Mouse (Mus musculus) embryonic facial prominence, embryonic 12.5 days (tissue): ENCODE data around the gene Timm22. TPM values are rescaled to one million over a fixed set of nuclear protein-coding genes. Genes with fewer than 3 reads are reported as not detected.

Experiments
- ATAC-seq: fragments of 200-750 bp; cut with Nextera tagmentation; 2 replicates; pipeline ENCODE4 v1.8.0; 2017; ENCODE audit not compliant: insufficient number of reproducible peaks, insufficient read depth, low FRiP score, low TSS enrichment
- H3K27ac ChIP-seq: fragments of 300-500 bp; sonication (generic); 2 replicates; pipeline ENCODE4 v1.5.1; 2016; ENCODE audit warnings: mild to moderate bottlenecking
- H3K27me3 ChIP-seq: fragments of 300-500 bp; sonication (generic); 2 replicates; pipeline ENCODE4 v1.6.1; 2016; ENCODE audit warnings: mild to moderate bottlenecking, moderate library complexity
- H3K36me3 ChIP-seq: fragments of 300-500 bp; sonication (generic); 2 replicates; pipeline ENCODE4 v1.6.1; 2016; ENCODE audit warnings: mild to moderate bottlenecking
- H3K4me1 ChIP-seq: fragments of 300-500 bp; sonication (generic); 2 replicates; pipeline ENCODE4 v1.6.1; 2016
- H3K4me2 ChIP-seq: fragments of 300-500 bp; sonication (generic); replicated peaks from 2 replicates; pipeline ENCODE4 v1.6.1; 2016; ENCODE audit warnings: mild to moderate bottlenecking, moderate library complexity
- H3K4me3 ChIP-seq: fragments of 300-500 bp; sonication (generic); 2 replicates; pipeline ENCODE4 v1.5.1; 2016; ENCODE audit warnings: mild to moderate bottlenecking
- H3K9ac ChIP-seq: fragments of 300-500 bp; sonication (generic); 2 replicates; pipeline ENCODE4 v1.6.1; 2016; ENCODE audit warnings: mild to moderate bottlenecking, moderate library complexity
- H3K9me3 ChIP-seq: fragments of 300-500 bp; sonication (generic); 2 replicates; pipeline ENCODE4 v1.6.1; 2016; ENCODE audit warnings: mild to moderate bottlenecking, moderate library complexity
- WGBS: fragments of 180-500 bp; shearing (Covaris S2); methylation state at CpG from one replicate; pipeline ENCODE4 v1.1.7; 2016; 5-methylcytosine and 5-hydroxymethylcytosine counted together
- polyA plus RNA-seq: library from polyadenylated mRNA; unstranded; fragments of >200 nt; fragmentation: Nextera tagmentation; extraction: Ambion mirVana; gene quantifications from 2 replicates; pipeline ENCODE4 v1.2.1, GENCODE M21; 2016

Timm22 gene
- polyA plus RNA-seq, 1 experiment from 2014 or later, result 142 TPM

DNA sequence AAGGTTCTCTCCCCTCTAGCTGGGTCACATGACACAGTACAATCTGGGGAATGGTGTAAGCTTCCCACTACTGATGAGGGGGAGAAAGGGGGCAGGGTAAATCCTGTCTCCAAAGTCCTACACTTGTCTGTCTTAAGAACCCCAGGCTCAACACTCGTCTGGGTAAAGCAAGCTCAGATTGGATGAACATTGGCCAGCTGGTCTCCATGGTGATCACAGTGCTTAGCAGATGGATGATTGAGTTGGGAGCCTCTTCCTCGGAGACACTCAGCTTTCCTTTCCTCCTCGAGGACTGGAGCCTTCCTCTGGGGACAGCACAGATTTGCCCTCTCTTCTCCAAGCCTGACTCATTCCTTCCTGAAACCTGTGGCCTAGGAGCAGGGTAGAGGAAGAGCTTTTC, 32.9 kb downstream of the Timm22 start:
- Histone ChIP-seq H3K27ac (no peak overlapping the region), H3K9ac (no peak overlapping the region), H3K4me1 (peaks cover 67% of the 10 kb centered on the region), H3K9me3 (no peaks in the 10 kb centered on the region), H3K4me3 (no peak overlapping the region), H3K4me2 (no peak overlapping the region), H3K36me3 (peaks cover 16% of the 10 kb centered on the region), H3K27me3 (no peaks in the 10 kb centered on the region)
- ATAC-seq, result no peak
- 35% methylated on average over 3 of the region's 3 CpGs for WGBS

DNA sequence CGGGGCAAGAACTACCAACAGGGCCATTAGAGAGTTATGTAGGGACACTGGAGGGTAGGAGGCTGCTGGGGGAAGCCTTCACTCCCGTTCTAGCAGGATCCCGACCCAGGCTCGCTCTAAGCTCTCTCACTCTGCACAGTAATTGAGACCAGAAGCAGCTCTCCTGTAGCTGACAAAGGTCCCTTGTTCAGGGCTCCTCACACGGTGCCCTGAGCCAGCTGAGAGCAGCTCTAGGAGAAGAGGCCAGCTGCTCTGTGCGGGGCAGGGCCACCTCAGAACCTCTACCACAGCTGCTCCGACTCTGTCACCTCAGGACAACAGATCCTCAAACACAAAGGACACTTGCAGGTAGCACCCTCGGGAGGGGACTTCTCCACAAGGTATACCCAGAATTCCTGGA, 38.7 kb downstream of the Timm22 start:
- Histone ChIP-seq H3K9me3 (no peaks in the 10 kb centered on the region), H3K9ac (no peak overlapping the region; the same call in 1 of the 2 replicates), H3K4me3 (no peak overlapping the region), H3K36me3 (peaks cover 7% of the 10 kb centered on the region), H3K27me3 (no peaks in the 10 kb centered on the region), H3K4me2 (no peak overlapping the region), H3K27ac (peak overlapping the region; percentile 79), H3K4me1 (peaks cover 61% of the 10 kb centered on the region)
- WGBS, result 13% methylated on average over 8 of the region's 8 CpGs
- ATAC-seq, result 0 out of 2 replicates have a peak, but pooled peaks have one; percentile 43

DNA sequence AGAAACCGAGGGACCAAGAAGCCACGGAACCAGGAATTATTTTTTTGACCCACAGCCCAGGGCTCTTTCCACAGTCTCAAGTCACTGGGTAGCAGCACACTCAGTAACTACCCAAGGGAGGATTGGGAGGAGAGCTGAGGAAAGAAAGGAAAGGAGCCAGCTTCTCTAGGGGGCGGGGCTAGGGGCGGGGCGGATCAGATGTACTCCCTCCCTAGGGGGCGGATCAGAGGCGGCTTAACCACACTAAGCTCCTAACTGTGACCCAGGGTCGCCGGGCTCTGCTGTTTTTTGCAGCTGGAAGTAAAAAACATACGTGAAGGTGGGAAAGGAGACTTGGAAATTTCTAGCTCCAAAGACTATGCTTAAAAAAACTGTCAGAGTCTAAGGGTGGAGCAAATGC, 39.5 kb downstream of the Timm22 start:
- Histone ChIP-seq H3K4me1 (peaks cover 53% of the 10 kb centered on the region), H3K36me3 (peaks cover 11% of the 10 kb centered on the region), H3K4me3 (no peak overlapping the region), H3K27ac (peak overlapping the region; percentile 79), H3K4me2 (0 out of 2 replicates have a peak overlapping the region, but pooled peaks have one; percentile 3), H3K9me3 (no peaks in the 10 kb centered on the region), H3K9ac (no peak overlapping the region), H3K27me3 (no peaks in the 10 kb centered on the region)
- no peak for ATAC-seq
- WGBS, result 3% methylated on average over 10 of the region's 10 CpGs

- no peak for ATAC-seq
- Histone ChIP-seq H3K9ac (no peak overlapping the region), H3K9me3 (no peaks in the 10 kb centered on the region), H3K4me2 (no peak overlapping the region), H3K36me3 (peaks cover 27% of the 10 kb centered on the region), H3K27ac (peak overlapping the region; percentile 80), H3K27me3 (no peaks in the 10 kb centered on the region), H3K4me1 (peaks cover 39% of the 10 kb centered on the region), H3K4me3 (no peak overlapping the region)
- WGBS, result 39% methylated on average over 15 of the region's 15 CpGs
Measured at GRCm38 (mm10) chr11:76449520-76450201, 42.9 kb downstream of the Timm22 start.

DNA sequence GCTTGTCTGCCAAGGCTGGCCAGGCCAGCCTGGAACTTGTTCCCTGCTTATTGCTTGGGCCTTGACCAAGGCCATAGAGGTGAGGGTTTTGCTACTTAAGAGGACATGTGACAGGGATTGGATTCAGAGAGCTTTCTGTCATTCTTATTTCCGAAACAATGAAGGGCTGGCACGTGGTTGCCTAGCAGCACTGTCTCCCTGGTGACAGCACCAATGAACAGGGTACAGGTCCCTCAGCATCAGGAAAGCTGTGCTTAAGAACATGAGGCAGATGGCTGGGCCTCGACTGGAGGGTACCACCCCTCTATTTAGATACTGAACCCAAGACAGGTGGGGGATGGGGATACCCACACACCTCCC, 43.4 kb downstream of the Timm22 start:
- Histone ChIP-seq H3K9ac (no peak overlapping the region), H3K4me1 (peaks cover 38% of the 10 kb centered on the region), H3K9me3 (no peaks in the 10 kb centered on the region), H3K4me2 (no peak overlapping the region), H3K27ac (peak overlapping the region; percentile 80), H3K4me3 (no peak overlapping the region), H3K27me3 (no peaks in the 10 kb centered on the region), H3K36me3 (peaks cover 31% of the 10 kb centered on the region)
- no peak for ATAC-seq
- 66% methylated on average over 3 of the region's 3 CpGs for WGBS

- 53% methylated on average over 5 of the region's 5 CpGs for WGBS
- 0 out of 2 replicates have a peak, but pooled peaks have one; percentile 35 for ATAC-seq
Measured at GRCm38 (mm10) chr11:76454492-76454891, 47.7 kb downstream of the Timm22 start.

DNA sequence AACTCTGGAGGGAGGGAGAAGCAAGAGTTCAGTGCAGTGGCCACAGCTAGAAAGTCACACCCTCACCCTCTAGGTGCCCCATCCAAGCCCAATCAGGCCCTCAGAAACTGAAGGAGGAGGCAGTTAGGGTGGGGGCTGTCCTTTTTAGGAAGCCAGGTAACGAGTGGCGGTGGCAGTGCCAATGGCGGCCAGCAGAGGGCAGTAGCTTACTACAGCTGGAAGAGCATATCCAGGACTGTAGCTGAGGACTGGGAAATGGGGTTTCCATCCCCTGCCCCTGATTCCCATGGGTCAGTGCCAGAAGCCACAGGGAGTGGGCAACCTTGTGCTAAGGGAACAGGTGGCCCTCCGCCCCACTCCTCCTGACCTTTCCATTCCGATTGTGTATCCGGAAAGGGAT, 49.5 kb downstream of the Timm22 start:
- Histone ChIP-seq H3K4me2 (no peak overlapping the region), H3K36me3 (peaks cover 66% of the 10 kb centered on the region), H3K9me3 (no peaks in the 10 kb centered on the region), H3K27ac (no peak overlapping the region), H3K9ac (no peak overlapping the region), H3K27me3 (no peaks in the 10 kb centered on the region), H3K4me3 (no peak overlapping the region), H3K4me1 (no peaks in the 10 kb centered on the region)
- no peak; the same call in 1 of the 2 replicates for ATAC-seq
- 13% methylated on average over 6 of the region's 6 CpGs for WGBS

More at GRCm38 (mm10) chr11:76454492-76454891, 47.7 kb downstream of the Timm22 start:
- peaks cover 57% of the 10 kb centered on the region for H3K36me3 ChIP-seq
- H3K9me3 ChIP-seq, result no peaks in the 10 kb centered on the region
- peaks cover 9% of the 10 kb centered on the region for H3K4me1 ChIP-seq
- no peak overlapping the region for H3K9ac ChIP-seq
- no peak overlapping the region for H3K27ac ChIP-seq
- H3K4me3 ChIP-seq, result no peak overlapping the region
- no peak overlapping the region for H3K4me2 ChIP-seq
- H3K27me3 ChIP-seq, result no peaks in the 10 kb centered on the region

DNA sequence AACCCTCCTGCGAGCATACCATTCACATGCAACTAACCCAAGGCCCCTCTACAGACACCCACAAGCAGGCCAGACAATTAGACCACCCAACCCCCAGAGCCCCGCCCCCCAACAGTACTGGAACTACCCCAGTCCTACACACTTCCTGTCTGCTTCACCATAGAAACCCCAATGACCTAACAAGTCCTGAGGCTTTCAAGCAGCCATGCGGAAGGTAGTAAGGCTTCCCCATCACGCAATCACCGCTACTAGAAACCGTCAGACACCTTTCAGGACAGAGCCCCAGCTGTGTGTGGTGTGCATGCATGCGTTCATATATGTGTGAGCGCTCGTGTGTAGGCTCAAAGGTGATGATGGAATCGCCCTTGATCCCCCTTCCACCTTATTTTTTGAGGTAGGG, 50.1 kb downstream of the Timm22 start:
- WGBS, result 80% methylated on average over 10 of the region's 10 CpGs
- Histone ChIP-seq H3K9me3 (no peaks in the 10 kb centered on the region), H3K4me3 (no peak overlapping the region), H3K9ac (no peak overlapping the region), H3K4me1 (no peaks in the 10 kb centered on the region), H3K27me3 (no peaks in the 10 kb centered on the region), H3K36me3 (peaks cover 66% of the 10 kb centered on the region), H3K27ac (peak overlapping the region; percentile 30), H3K4me2 (no peak overlapping the region)
- ATAC-seq, result no peak

DNA sequence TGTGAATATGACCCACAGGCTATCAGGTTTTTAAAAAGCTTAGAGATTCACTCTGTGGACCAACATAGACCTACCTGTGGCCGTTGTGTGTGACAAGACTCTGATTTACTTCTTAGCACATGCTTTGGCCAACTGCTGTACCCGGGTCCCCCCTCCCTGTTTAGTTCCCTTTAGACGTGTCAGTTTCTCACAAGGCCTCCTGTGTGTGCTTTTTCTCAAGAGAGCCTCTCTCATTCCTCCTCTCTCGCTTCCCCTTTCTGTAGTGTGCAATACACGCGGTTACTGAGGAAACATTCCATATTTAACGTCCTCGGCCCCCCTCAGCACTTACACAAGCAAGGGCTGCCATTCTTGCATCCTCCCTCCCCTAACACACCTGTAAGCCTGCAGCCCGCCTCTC, 52.0 kb downstream of the Timm22 start:
- no peak overlapping the region for H3K4me2 ChIP-seq
- H3K4me1 ChIP-seq, result no peaks in the 10 kb centered on the region
- H3K27ac ChIP-seq, result no peak overlapping the region
- no peaks in the 10 kb centered on the region for H3K9me3 ChIP-seq
- WGBS, result 77% methylated on average over 9 of the region's 9 CpGs
- no peak overlapping the region for H3K9ac ChIP-seq
- H3K27me3 ChIP-seq, result no peaks in the 10 kb centered on the region
- H3K36me3 ChIP-seq, result peaks cover 73% of the 10 kb centered on the region
- no peak overlapping the region for H3K4me3 ChIP-seq
- ATAC-seq, result no peak

GRCm38 (mm10) chr11:76459489-76459888, 52.7 kb downstream of the Timm22 start:
- H3K27me3 ChIP-seq, result no peaks in the 10 kb centered on the region
- no peak for ATAC-seq
- H3K27ac ChIP-seq, result no peak overlapping the region
- H3K4me2 ChIP-seq, result no peak overlapping the region
- no peak overlapping the region for H3K9ac ChIP-seq
- WGBS, result 66% methylated on average over 3 of the region's 3 CpGs
- peaks cover 68% of the 10 kb centered on the region for H3K36me3 ChIP-seq
- H3K9me3 ChIP-seq, result no peaks in the 10 kb centered on the region
- H3K4me1 ChIP-seq, result no peaks in the 10 kb centered on the region
- H3K4me3 ChIP-seq, result no peak overlapping the region

- Histone ChIP-seq H3K9me3 (no peaks in the 10 kb centered on the region), H3K4me2 (no peak overlapping the region), H3K36me3 (peaks cover 54% of the 10 kb centered on the region), H3K27me3 (no peaks in the 10 kb centered on the region), H3K4me3 (no peak overlapping the region), H3K27ac (no peak overlapping the region), H3K9ac (no peak overlapping the region), H3K4me1 (peaks cover 7% of the 10 kb centered on the region)
- ATAC-seq, result no peak
- 82% methylated on average over 6 of the region's 6 CpGs for WGBS
Measured at GRCm38 (mm10) chr11:76461201-76461600, 54.4 kb downstream of the Timm22 start.

GRCm38 (mm10) chr11:76461696-76462095, 54.9 kb downstream of the Timm22 start:
- Histone ChIP-seq H3K4me3 (no peak overlapping the region), H3K27me3 (no peaks in the 10 kb centered on the region), H3K9me3 (no peaks in the 10 kb centered on the region), H3K9ac (no peak overlapping the region), H3K4me2 (no peak overlapping the region), H3K27ac (no peak overlapping the region), H3K4me1 (peaks cover 11% of the 10 kb centered on the region), H3K36me3 (peaks cover 53% of the 10 kb centered on the region)
- WGBS, result 85% methylated on average over 5 of the region's 5 CpGs
- no peak for ATAC-seq
